Mouse (Mus musculus): ENCODE data around the gene Abcc4. TPM values are rescaled to one million over a fixed set of nuclear protein-coding genes. Genes with fewer than 3 reads are reported as not detected.

Gene Abcc4
- polyA plus RNA-seq, 1 experiment from 2014 or later, result 5.2 TPM

- no peak overlapping the region for H3K27ac ChIP-seq (ENCODE audit: low read length)
- no peaks in the 10 kb centered on the region for H3K36me3 ChIP-seq (ENCODE audit: control insufficient read depth, insufficient read depth, low read length)
- H3K4me1 ChIP-seq (ENCODE audit: control insufficient read depth, insufficient read depth, low read length), result no peaks in the 10 kb centered on the region
- H3K4me2 ChIP-seq (ENCODE audit: low read depth, low read length), result no peak overlapping the region
- H3K9me3 ChIP-seq (replicated peaks; ENCODE audit: control insufficient read depth, low read length), result no peaks in the 10 kb centered on the region
- ATAC-seq (ENCODE audit: insufficient read depth, low FRiP score), result no peak
- H3K4me3 ChIP-seq (replicated peaks; ENCODE audit: low read length), result no peak overlapping the region
- 53% methylated on average over 2 of the region's 2 CpGs for WGBS
- H3K27me3 ChIP-seq (ENCODE audit: control insufficient read depth, insufficient read depth, low read length), result no peaks in the 10 kb centered on the region
- H3K9ac ChIP-seq (ENCODE audit: low read length), result no peak overlapping the region
Observed at GRCm38 (mm10) chr14:118735114-118735513, 29.1 kb upstream of the Abcc4 start.

- Histone ChIP-seq H3K4me2 (ENCODE audit: low read depth, low read length) (no peak overlapping the region), H3K4me3 (replicated peaks; ENCODE audit: low read length) (no peak overlapping the region), H3K36me3 (ENCODE audit: control insufficient read depth, insufficient read depth, low read length) (no peaks in the 10 kb centered on the region), H3K9ac (ENCODE audit: low read length) (no peak overlapping the region), H3K4me1 (ENCODE audit: control insufficient read depth, insufficient read depth, low read length) (no peaks in the 10 kb centered on the region), H3K9me3 (replicated peaks; ENCODE audit: control insufficient read depth, low read length) (no peaks in the 10 kb centered on the region), H3K27me3 (ENCODE audit: control insufficient read depth, insufficient read depth, low read length) (no peaks in the 10 kb centered on the region), H3K27ac (ENCODE audit: low read length) (no peak overlapping the region)
- 80% methylated on average over 5 of the region's 5 CpGs for WGBS
- ATAC-seq (ENCODE audit: insufficient read depth, low FRiP score), result no peak
Observed at GRCm38 (mm10) chr14:118733146-118733545, 27.1 kb upstream of the Abcc4 start.

- WGBS, result 84% methylated on average over 5 of the region's 5 CpGs
- Histone ChIP-seq H3K4me1 (ENCODE audit: control insufficient read depth, insufficient read depth, low read length) (no peaks in the 10 kb centered on the region), H3K9ac (ENCODE audit: low read length) (no peak overlapping the region), H3K27me3 (ENCODE audit: control insufficient read depth, insufficient read depth, low read length) (no peaks in the 10 kb centered on the region), H3K9me3 (replicated peaks; ENCODE audit: control insufficient read depth, low read length) (no peaks in the 10 kb centered on the region), H3K4me2 (ENCODE audit: low read depth, low read length) (no peak overlapping the region), H3K27ac (ENCODE audit: low read length) (no peak overlapping the region), H3K4me3 (replicated peaks; ENCODE audit: low read length) (no peak overlapping the region), H3K36me3 (ENCODE audit: control insufficient read depth, insufficient read depth, low read length) (no peaks in the 10 kb centered on the region)
- ATAC-seq (ENCODE audit: insufficient read depth, low FRiP score), result no peak
Observed at GRCm38 (mm10) chr14:118730631-118731030, 24.6 kb upstream of the Abcc4 start.

- no peak overlapping the region for H3K4me3 ChIP-seq (replicated peaks; ENCODE audit: low read length)
Observed at GRCm38 (mm10) chr14:118725467-118725866, 19.4 kb upstream of the Abcc4 start.

GRCm38 (mm10) chr14:118723920-118724693, 18.1 kb upstream of the Abcc4 start:
- H3K36me3 ChIP-seq (ENCODE audit: control insufficient read depth, insufficient read depth, low read length), result no peaks in the 10 kb centered on the region
- ATAC-seq (ENCODE audit: insufficient read depth, low FRiP score), result no peak; the same call in 1 of the 2 replicates
- no peaks in the 10 kb centered on the region for H3K4me1 ChIP-seq (ENCODE audit: control insufficient read depth, insufficient read depth, low read length)
- H3K9ac ChIP-seq (ENCODE audit: low read length), result no peak overlapping the region
- H3K27ac ChIP-seq (ENCODE audit: low read length), result no peak overlapping the region
- H3K9me3 ChIP-seq (replicated peaks; ENCODE audit: control insufficient read depth, low read length), result no peaks in the 10 kb centered on the region
- H3K27me3 ChIP-seq (ENCODE audit: control insufficient read depth, insufficient read depth, low read length), result no peaks in the 10 kb centered on the region
- WGBS, result 73% methylated on average over 11 of the region's 11 CpGs
- no peak overlapping the region for H3K4me3 ChIP-seq (replicated peaks; ENCODE audit: low read length)
- no peak overlapping the region for H3K4me2 ChIP-seq (ENCODE audit: low read depth, low read length)

More at GRCm38 (mm10) chr14:118725467-118725866, 19.4 kb upstream of the Abcc4 start:
- WGBS, result 65% methylated on average over 5 of the region's 5 CpGs
- Histone ChIP-seq H3K36me3 (ENCODE audit: control insufficient read depth, insufficient read depth, low read length) (no peaks in the 10 kb centered on the region), H3K4me1 (ENCODE audit: control insufficient read depth, insufficient read depth, low read length) (no peaks in the 10 kb centered on the region), H3K4me2 (ENCODE audit: low read depth, low read length) (no peak overlapping the region), H3K9me3 (replicated peaks; ENCODE audit: control insufficient read depth, low read length) (no peaks in the 10 kb centered on the region), H3K27ac (ENCODE audit: low read length) (no peak overlapping the region), H3K27me3 (ENCODE audit: control insufficient read depth, insufficient read depth, low read length) (no peaks in the 10 kb centered on the region), H3K9ac (ENCODE audit: low read length) (no peak overlapping the region)
- ATAC-seq (ENCODE audit: insufficient read depth, low FRiP score), result no peak

GRCm38 (mm10) chr14:118719566-118720174, 13.7 kb upstream of the Abcc4 start:
- ATAC-seq (ENCODE audit: insufficient read depth, low FRiP score), result no peak

GRCm38 (mm10) chr14:118718576-118718975, 12.6 kb upstream of the Abcc4 start:
- ATAC-seq (ENCODE audit: insufficient read depth, low FRiP score), result no peak
- no peak overlapping the region for H3K4me2 ChIP-seq (ENCODE audit: low read depth, low read length)
- peaks cover 3% of the 10 kb centered on the region; the same call in 1 of the 2 replicates for H3K4me1 ChIP-seq (ENCODE audit: control insufficient read depth, insufficient read depth, low read length)
- H3K27ac ChIP-seq (ENCODE audit: low read length), result no peak overlapping the region
- H3K9ac ChIP-seq (ENCODE audit: low read length), result no peak overlapping the region
- WGBS, result 74% methylated on average over 7 of the region's 7 CpGs
- H3K4me3 ChIP-seq (replicated peaks; ENCODE audit: low read length), result no peak overlapping the region
- no peaks in the 10 kb centered on the region for H3K36me3 ChIP-seq (ENCODE audit: control insufficient read depth, insufficient read depth, low read length)
- H3K27me3 ChIP-seq (ENCODE audit: control insufficient read depth, insufficient read depth, low read length), result no peaks in the 10 kb centered on the region
- H3K9me3 ChIP-seq (replicated peaks; ENCODE audit: control insufficient read depth, low read length), result no peaks in the 10 kb centered on the region

More at GRCm38 (mm10) chr14:118719566-118720174, 13.7 kb upstream of the Abcc4 start:
- Histone ChIP-seq H3K27me3 (ENCODE audit: control insufficient read depth, insufficient read depth, low read length) (no peaks in the 10 kb centered on the region), H3K36me3 (ENCODE audit: control insufficient read depth, insufficient read depth, low read length) (no peaks in the 10 kb centered on the region), H3K9me3 (replicated peaks; ENCODE audit: control insufficient read depth, low read length) (no peaks in the 10 kb centered on the region), H3K27ac (ENCODE audit: low read length) (no peak overlapping the region), H3K9ac (ENCODE audit: low read length) (no peak overlapping the region), H3K4me1 (ENCODE audit: control insufficient read depth, insufficient read depth, low read length) (no peaks in the 10 kb centered on the region), H3K4me3 (replicated peaks; ENCODE audit: low read length) (no peak overlapping the region), H3K4me2 (ENCODE audit: low read depth, low read length) (no peak overlapping the region)
- 60% methylated on average over 10 of the region's 10 CpGs for WGBS

- Histone ChIP-seq H3K36me3 (ENCODE audit: control insufficient read depth, insufficient read depth, low read length) (no peaks in the 10 kb centered on the region), H3K4me1 (ENCODE audit: control insufficient read depth, insufficient read depth, low read length) (peaks cover 3% of the 10 kb centered on the region; the same call in 1 of the 2 replicates), H3K4me3 (replicated peaks; ENCODE audit: low read length) (no peak overlapping the region), H3K27me3 (ENCODE audit: control insufficient read depth, insufficient read depth, low read length) (no peaks in the 10 kb centered on the region), H3K9me3 (replicated peaks; ENCODE audit: control insufficient read depth, low read length) (no peaks in the 10 kb centered on the region), H3K4me2 (ENCODE audit: low read depth, low read length) (no peak overlapping the region), H3K27ac (ENCODE audit: low read length) (no peak overlapping the region), H3K9ac (ENCODE audit: low read length) (no peak overlapping the region)
- ATAC-seq (ENCODE audit: insufficient read depth, low FRiP score), result no peak
- 87% methylated on average over 16 of the region's 16 CpGs for WGBS
Observed at GRCm38 (mm10) chr14:118716372-118717312, 10.6 kb upstream of the Abcc4 start.
